Mouse (Mus musculus): Measurements from ENCODE around the gene Sox3.

The Sox3 gene

GRCm38 (mm10) chrX:60892801-60893681 is at the start of gene Sox3:
Sox3 (minus strand) TSS chrX:60893430.
- DNase-seq (ENCODE audit: low read depth, low spot score): no peak

GRCm38 (mm10) chrX:60940225-60940624 is 47.0 kb upstream of the Sox3 start:
- no peak for DNase-seq (ENCODE audit: low read depth, low spot score)

- no peak for DNase-seq (ENCODE audit: low read depth, low spot score)
These were observed 6.3 kb upstream of the Sox3 start for GRCm38 (mm10) chrX:60899546-60899945.

GRCm38 (mm10) chrX:60898641-60899040 is 5.4 kb upstream of the Sox3 start:
- DNase-seq (ENCODE audit: low read depth, low spot score): no peak

- no peak for DNase-seq (ENCODE audit: low read depth, low spot score)
These were observed 3.1 kb upstream of the Sox3 start for GRCm38 (mm10) chrX:60896296-60896695.

GRCm38 (mm10) chrX:60895416-60895815 is 2.2 kb upstream of the Sox3 start:
- DNase-seq (ENCODE audit: low read depth, low spot score): no peak

- no peak for DNase-seq (ENCODE audit: low read depth, low spot score)
These were observed 702 bp upstream of the Sox3 start for GRCm38 (mm10) chrX:60893720-60894543.

GRCm38 (mm10) chrX:60892098-60892800 is 981 bp downstream of the Sox3 start:
- DNase-seq (ENCODE audit: low read depth, low spot score): no peak

GRCm38 (mm10) chrX:60891329-60892095 is 1.7 kb downstream of the Sox3 start:
- DNase-seq (ENCODE audit: low read depth, low spot score): no peak

- no peak for DNase-seq (ENCODE audit: low read depth, low spot score)
These were observed 2.6 kb downstream of the Sox3 start for GRCm38 (mm10) chrX:60890651-60891050.

- DNase-seq (ENCODE audit: low read depth, low spot score): no peak
These were observed 3.2 kb downstream of the Sox3 start for GRCm38 (mm10) chrX:60889956-60890485.
